15 mouse cellular contexts compared by ENCODE assay signal in the genomic region with DNA sequence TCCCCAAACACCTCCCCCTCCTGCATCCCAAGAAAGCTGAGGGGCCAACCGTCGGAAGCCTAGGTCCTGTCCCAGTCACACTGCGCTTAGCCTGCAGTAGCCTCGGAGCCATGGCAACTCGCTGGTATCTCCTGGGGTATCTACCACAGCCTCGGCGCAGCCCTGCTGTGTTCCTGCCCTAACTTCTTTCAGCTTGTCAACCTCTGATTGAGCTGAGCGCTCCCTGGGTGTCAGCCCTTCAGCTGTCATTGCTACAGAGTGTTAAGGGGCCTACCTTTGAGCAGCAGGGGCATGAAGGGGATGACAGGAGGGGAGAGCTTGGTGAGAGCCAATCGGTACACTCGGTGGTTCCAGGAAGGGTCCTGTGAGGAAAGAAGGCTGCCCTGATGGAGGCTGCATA. TPM values are rescaled to one million over a fixed set of nuclear protein-coding genes. Genes with fewer than 3 reads are reported as not detected.
DNase-seq lines count a peak whose midpoint lies in the region; ATAC-seq and TF ChIP-seq lines count a peak whose summit lies in the region.
"Had no signal": no experiment of that assay in that cellular context is flagged by ENCODE, and none has a peak within 500 bp of the region (broad histone marks: within the 10 kb centered on the region; RNA-seq: fewer than 3 reads in every experiment).

No protein-coding gene starts in this region.

- ATAC-seq in heart, embryonic 16.5 days (replicated peaks; ENCODE audit: extremely low read depth, insufficient read depth, low FRiP score), result peak; percentile 65
- ATAC-seq in stomach, postnatal 0 days (ENCODE audit: low FRiP score, low TSS enrichment), result no peak
- ATAC-seq: forebrain, embryonic 15.5 days; inflammation-experienced regulatory T-cells, adult 6 months had no signal

- peak overlapping the region; percentile 76 for H3K27ac ChIP-seq in heart, embryonic 16.5 days (ENCODE audit: low read length)
- H3K27ac ChIP-seq in MEL (ENCODE audit: control insufficient read depth, low read depth, low read length), result peak overlapping the region; percentile 61
- H3K27ac ChIP-seq in stomach, postnatal 0 days (replicated peaks), result no peak overlapping the region
- H3K27ac ChIP-seq: embryonic facial prominence, embryonic 13.5 days; forebrain, embryonic 15.5 days; kidney, postnatal 0 days had no signal

- peak overlapping the region; percentile 36 for H3K4me2 ChIP-seq in heart, embryonic 16.5 days (ENCODE audit: low read depth, low read length)
- no peak overlapping the region for H3K4me2 ChIP-seq in stomach, postnatal 0 days (replicated peaks; ENCODE audit: low read depth)
- H3K4me2 ChIP-seq: embryonic facial prominence, embryonic 13.5 days; forebrain, embryonic 15.5 days had no signal

- TF ChIP-seq POLR2A in MEL (IDR thresholded peaks at IDR 0.05; ENCODE audit: control insufficient read depth in 1 of 2, insufficient read depth in 1 of 2, low read depth in 1 of 2, low read length in 2 of 2, poor library complexity in 1 of 2), result peak in 1 of 2 experiments; percentile 34; a peak in 1 of 4 replicates

- no peaks in the 10 kb centered on the region for H3K9me3 ChIP-seq in heart, embryonic 16.5 days (replicated peaks; ENCODE audit: control insufficient read depth, low read length)
- H3K9me3 ChIP-seq in MEL (replicated peaks; ENCODE audit: insufficient read depth, low read length), result no peaks in the 10 kb centered on the region
- H3K9me3 ChIP-seq in stomach, postnatal 0 days (ENCODE audit: control insufficient read depth, low read length), result no peaks in the 10 kb centered on the region
- H3K9me3 ChIP-seq: embryonic facial prominence, embryonic 13.5 days; forebrain, embryonic 15.5 days had no signal

- intact Hi-C loops in heart, postnatal 10 days (cut with DNase I), result loop anchor here (2.0 kb wide), 1 partner anchor 14 kb away; no protein-coding TSS in a partner anchor

- DNase-seq in heart, postnatal 10 days, result no peak
- DNase-seq in MEL (ENCODE audit: low read depth, low spot score) (peak; percentile 92), liver (peak; percentile 35)
- DNase-seq in thymus, postnatal 0 days (ENCODE audit: low spot score), result peak; percentile 88
- no peak for DNase-seq in stomach, postnatal 0 days (ENCODE audit: low spot score)
- DNase-seq in cerebellum, adult 8-10 months, result no peak
- DNase-seq: adrenal gland, postnatal 10 days; cerebellum, postnatal 25 days; gastrocnemius, postnatal 10 days; lung, adult 2 months had no signal

- WGBS in heart, embryonic 16.5 days, result 28% methylated on average over 10 of the region's 10 CpGs
- WGBS in stomach, postnatal 0 days, result 66% methylated on average over 10 of the region's 10 CpGs

- peak overlapping the region; percentile 26; the same call in 1 of the 2 replicates for H3K4me3 ChIP-seq in heart, embryonic 16.5 days (ENCODE audit: low read length)
- peak overlapping the region; percentile 18; a peak in 2 of 4 replicates for H3K4me3 ChIP-seq in MEL (ENCODE audit: control insufficient read depth in 1 of 2, insufficient read depth in 1 of 2, low read depth in 2 of 2, low read length in 2 of 2)
- H3K4me3 ChIP-seq in stomach, postnatal 0 days (ENCODE audit: low read depth, low read length), result no peak overlapping the region
- H3K4me3 ChIP-seq: embryonic facial prominence, embryonic 13.5 days; forebrain, embryonic 15.5 days had no signal

- peak; percentile 60 to 76 for TF ChIP-seq EP300 in MEL (IDR thresholded peaks at IDR 0.05; ENCODE audit: low read depth in 1 of 2, low read length in 2 of 2)
- TF ChIP-seq EP300 in stomach, postnatal 0 days (optimal IDR thresholded peaks at IDR 0.05), result no peak

- no peak for TF ChIP-seq CTCF in MEL (IDR thresholded peaks at IDR 0.05 in 2 of 3, conservative IDR thresholded peaks at IDR 0.05 in 1 of 3; ENCODE audit: control insufficient read depth in 1 of 3, insufficient read depth in 1 of 3, low read depth in 2 of 3, low read length in 3 of 3, poor library complexity in 1 of 3, severe bottlenecking in 1 of 3)
- TF ChIP-seq CTCF in stomach, postnatal 0 days (IDR thresholded peaks at IDR 0.05; ENCODE audit: low read depth), result no peak

- H3K27me3 ChIP-seq in heart, embryonic 16.5 days (ENCODE audit: control insufficient read depth, insufficient read depth, low read length), result no peaks in the 10 kb centered on the region
- H3K27me3 ChIP-seq in MEL (ENCODE audit: control insufficient read depth in 1 of 2, insufficient read depth in 2 of 2, low read length in 2 of 2), result no peaks in the 10 kb centered on the region
- no peaks in the 10 kb centered on the region for H3K27me3 ChIP-seq in stomach, postnatal 0 days (ENCODE audit: control insufficient read depth, insufficient read depth, low read length)
- H3K27me3 ChIP-seq: embryonic facial prominence, embryonic 13.5 days; forebrain, embryonic 15.5 days had no signal

- H3K9ac ChIP-seq in heart, embryonic 16.5 days (ENCODE audit: low read length), result peak overlapping the region; percentile 48
- peak overlapping the region; percentile 42 for H3K9ac ChIP-seq in MEL (ENCODE audit: control insufficient read depth, low read depth, low read length, poor library complexity, severe bottlenecking)
- H3K9ac ChIP-seq in stomach, postnatal 0 days (ENCODE audit: low read length), result no peak overlapping the region
- H3K9ac ChIP-seq: embryonic facial prominence, embryonic 13.5 days; forebrain, embryonic 15.5 days had no signal

- no peaks in the 10 kb centered on the region for H3K36me3 ChIP-seq in heart, embryonic 16.5 days (ENCODE audit: control insufficient read depth, insufficient read depth)
- H3K36me3 ChIP-seq in MEL (ENCODE audit: control insufficient read depth in 1 of 2, insufficient read depth in 2 of 2, low read length in 2 of 2), result peaks cover 0 to 38% of the 10 kb centered on the region in 2 experiments; a peak in 2 of 4 replicates
- no peaks in the 10 kb centered on the region for H3K36me3 ChIP-seq in stomach, postnatal 0 days (ENCODE audit: control insufficient read depth, insufficient read depth, low read length)
- H3K36me3 ChIP-seq: forebrain, embryonic 15.5 days had no signal

- no peaks in the 10 kb centered on the region; the same call in 1 of the 2 replicates for H3K79me2 ChIP-seq in MEL (ENCODE audit: control insufficient read depth, insufficient read depth, low read length, poor library complexity)

- TF ChIP-seq RAD21 in MEL (IDR thresholded peaks at IDR 0.05; ENCODE audit: low read depth, low read length), result no peak

- peaks cover 38% of the 10 kb centered on the region for H3K4me1 ChIP-seq in heart, embryonic 16.5 days (ENCODE audit: control insufficient read depth, insufficient read depth, low read length)
- H3K4me1 ChIP-seq in MEL (ENCODE audit: control insufficient read depth in 1 of 2, insufficient read depth in 2 of 2, low read length in 2 of 2), result peaks cover 9 to 58% of the 10 kb centered on the region in 2 experiments
- no peaks in the 10 kb centered on the region for H3K4me1 ChIP-seq in stomach, postnatal 0 days (replicated peaks; ENCODE audit: control insufficient read depth, insufficient read depth)

TF ChIP-seq in MEL, 35 proteins besides CTCF, POLR2A, EP300 and RAD21 (continues in another document):
- TF ChIP-seq HCFC1 (IDR thresholded peaks at IDR 0.05; ENCODE audit: low read depth, low read length) (peak; percentile 59), MXI1 (IDR thresholded peaks at IDR 0.05; ENCODE audit: low read depth, low read length) (peak; percentile 85), ETS1 (IDR thresholded peaks at IDR 0.05; ENCODE audit: low read depth, low read length) (peak; percentile 66), TCF12 (IDR thresholded peaks at IDR 0.05; ENCODE audit: low read depth, low read length) (peak; percentile 60; the same call in 1 of the 2 replicates), SIN3A (IDR thresholded peaks at IDR 0.05; ENCODE audit: low read length) (peak; percentile 92), NRF1 (IDR thresholded peaks at IDR 0.05; ENCODE audit: insufficient read depth, low read depth, low read length, poor library complexity, severe bottlenecking) (0 out of 2 replicates have a peak, but pooled peaks have one; percentile 18)

RNA-seq across cellular contexts. Expression of gene Endou, which starts 17.2 kb away (rescaled TPM):
- polyA plus RNA-seq in heart, embryonic 16.5 days (2015; fragmentation: Nextera tagmentation; extraction: Ambion mirVana), result 2.8 and 9.6 TPM in 2 replicates
- total RNA-seq in heart, postnatal 10 days (2021), result 1 to 10 TPM; 3.8 to 4.0 TPM
- 0.07 and 0.08 TPM in 2 replicates for total RNA-seq in MEL (2012; rRNA removed)
- polyA plus RNA-seq in MEL (2012; ENCODE audit: insufficient read depth in 1 of 2, insufficient read length in 2 of 2, low read depth in 1 of 2, low replicate concordance in 2 of 2, missing spikeins in 1 of 2), result under 1 TPM in 1 of 2 experiments, not detected in 1; 0.10 TPM
- 159 and 186 TPM in 2 replicates for polyA plus RNA-seq in thymus, postnatal 0 days (2015; fragmentation: Nextera tagmentation; extraction: Ambion mirVana)
- polyA plus RNA-seq in stomach, postnatal 0 days (2015; fragmentation: Nextera tagmentation; extraction: Ambion mirVana), result 37.0 and 38.3 TPM in 2 replicates
- polyA plus RNA-seq: inflammation-experienced regulatory T-cells, adult 6 months had no signal

RNA-seq across cellular contexts. Expression of gene Rapgef3, which starts 19.5 kb away (rescaled TPM):
- polyA plus RNA-seq in heart, embryonic 16.5 days (2015; fragmentation: Nextera tagmentation; extraction: Ambion mirVana), result 26.3 and 28.7 TPM in 2 replicates
- total RNA-seq in heart, postnatal 10 days (2021), result 10 to 100 TPM; 29.2 to 30.7 TPM
- total RNA-seq in MEL (2012; rRNA removed), result 4.0 and 7.4 TPM in 2 replicates
- 1 to 10 TPM in 1 of 2 experiments, not detected in 1; 6.6 TPM for polyA plus RNA-seq in MEL (2012; ENCODE audit: insufficient read depth in 1 of 2, insufficient read length in 2 of 2, low read depth in 1 of 2, low replicate concordance in 2 of 2, missing spikeins in 1 of 2)
- 61.7 and 72.6 TPM in 2 replicates for polyA plus RNA-seq in thymus, postnatal 0 days (2015; fragmentation: Nextera tagmentation; extraction: Ambion mirVana)
- polyA plus RNA-seq in stomach, postnatal 0 days (2015; fragmentation: Nextera tagmentation; extraction: Ambion mirVana), result 3.2 and 4.2 TPM in 2 replicates
- polyA plus RNA-seq: inflammation-experienced regulatory T-cells, adult 6 months had no signal

RNA-seq across cellular contexts. Expression of gene Slc48a1, which starts 30.0 kb away (rescaled TPM):
- 71.0 and 76.0 TPM in 2 replicates for polyA plus RNA-seq in heart, embryonic 16.5 days (2015; fragmentation: Nextera tagmentation; extraction: Ambion mirVana)
- 10 to 100 TPM; 62.0 to 71.0 TPM for total RNA-seq in heart, postnatal 10 days (2021)
- total RNA-seq in MEL (2012; rRNA removed), result 116 and 136 TPM in 2 replicates
- 100 to 1,000 TPM in 1 of 2 experiments, not detected in 1; 299 TPM for polyA plus RNA-seq in MEL (2012; ENCODE audit: insufficient read depth in 1 of 2, insufficient read length in 2 of 2, low read depth in 1 of 2, low replicate concordance in 2 of 2, missing spikeins in 1 of 2)
- polyA plus RNA-seq in thymus, postnatal 0 days (2015; fragmentation: Nextera tagmentation; extraction: Ambion mirVana), result 44.5 and 48.3 TPM in 2 replicates
- polyA plus RNA-seq in stomach, postnatal 0 days (2015; fragmentation: Nextera tagmentation; extraction: Ambion mirVana), result 36.7 and 40.7 TPM in 2 replicates

RNA-seq across cellular contexts. Expression of gene Rpap3, which starts 42.7 kb away (rescaled TPM):
- 18.1 and 22.9 TPM in 2 replicates for polyA plus RNA-seq in heart, embryonic 16.5 days (2015; fragmentation: Nextera tagmentation; extraction: Ambion mirVana)
- total RNA-seq in heart, postnatal 10 days (2021), result 10 to 100 TPM; 14.1 to 15.2 TPM
- 84.4 and 85.7 TPM in 2 replicates for total RNA-seq in MEL (2012; rRNA removed)
- polyA plus RNA-seq in MEL (2012; ENCODE audit: insufficient read depth in 1 of 2, insufficient read length in 2 of 2, low read depth in 1 of 2, low replicate concordance in 2 of 2, missing spikeins in 1 of 2), result 10 to 100 TPM; 85.7 to 98.4 TPM
- 31.1 and 31.7 TPM in 2 replicates for polyA plus RNA-seq in thymus, postnatal 0 days (2015; fragmentation: Nextera tagmentation; extraction: Ambion mirVana)
- 13.3 and 13.9 TPM in 2 replicates for polyA plus RNA-seq in stomach, postnatal 0 days (2015; fragmentation: Nextera tagmentation; extraction: Ambion mirVana)

Comparison
In these comparisons a context has a peak if more than half of its experiments do, and no peak if none do; other contexts are left out.
1. DNase-seq: peak in MEL (single experiment), liver (single experiment) and thymus, postnatal 0 days (single experiment); none in heart, postnatal 10 days (0 of 2), stomach, postnatal 0 days (single experiment) and cerebellum, adult 8-10 months (single experiment).